Mouse (Mus musculus): ENCODE measurements around the gene Dnah7a. TPM values are rescaled to one million over a fixed set of nuclear protein-coding genes. Genes with fewer than 3 reads are reported as not detected.
"Not testable (repeated sequence)": the region's sequence is repeated elsewhere in the genome, so short reads cannot be mapped to it uniquely, and the experiment has no call there.

The Dnah7a gene
- total and polyA plus RNA-seq, 2 experiments, result not detected

- Histone ChIP-seq H3K36me3 (ENCODE audit: control insufficient read depth, insufficient read depth, low read length) (no peaks in the 10 kb centered on the region), H3K4me3 (ENCODE audit: insufficient read depth, low read depth, low read length) (no peak overlapping the region), H3K4me1 (ENCODE audit: control insufficient read depth, insufficient read depth, low read length) (no peaks in the 10 kb centered on the region), H3K9ac (ENCODE audit: low read depth, low read length) (no peak overlapping the region), H3K79me2 (ENCODE audit: control insufficient read depth, insufficient read depth, low read length) (no peaks in the 10 kb centered on the region), H3K27ac (replicated peaks; ENCODE audit: insufficient read depth, low read depth, low read length) (no peak overlapping the region), H3K27me3 (ENCODE audit: control insufficient read depth, insufficient read depth, low read length) (no peaks in the 10 kb centered on the region)
- no peak for DNase-seq (ENCODE audit: extremely low read depth, low read depth, low spot score)
- WGBS, result 7% methylated on average over 3 of the region's 3 CpGs
- TF ChIP-seq CTCF (IDR thresholded peaks at IDR 0.05; ENCODE audit: low read depth, low read length) (no peak), POLR2A (IDR thresholded peaks at IDR 0.05; ENCODE audit: extremely low read depth, insufficient read depth, low read length) (no peak)
Observed at GRCm38 (mm10) chr1:53405803-53406325, 300.7 kb downstream of the Dnah7a start.

- not testable (repeated sequence) for H3K79me2 ChIP-seq (ENCODE audit: control insufficient read depth, insufficient read depth, low read length); H3K4me3 ChIP-seq (ENCODE audit: insufficient read depth, low read depth, low read length); H3K27ac ChIP-seq (replicated peaks; ENCODE audit: insufficient read depth, low read depth, low read length); DNase-seq (ENCODE audit: extremely low read depth, low read depth, low spot score); H3K4me1 ChIP-seq (ENCODE audit: control insufficient read depth, insufficient read depth, low read length); H3K36me3 ChIP-seq (ENCODE audit: control insufficient read depth, insufficient read depth, low read length); H3K27me3 ChIP-seq (ENCODE audit: control insufficient read depth, insufficient read depth, low read length); H3K9ac ChIP-seq (ENCODE audit: low read depth, low read length)
- WGBS, result 45% methylated on average over 21 of the region's 21 CpGs
Observed at GRCm38 (mm10) chr1:53393936-53394760, 312.4 kb downstream of the Dnah7a start.

GRCm38 (mm10) chr1:53388762-53389161 is 317.8 kb downstream of the Dnah7a start:
- H3K79me2 ChIP-seq (ENCODE audit: control insufficient read depth, insufficient read depth, low read length), result no peaks in the 10 kb centered on the region
- H3K4me3 ChIP-seq (ENCODE audit: insufficient read depth, low read depth, low read length), result no peak overlapping the region
- no peaks in the 10 kb centered on the region for H3K36me3 ChIP-seq (ENCODE audit: control insufficient read depth, insufficient read depth, low read length)
- no peak overlapping the region for H3K9ac ChIP-seq (ENCODE audit: low read depth, low read length)
- no peaks in the 10 kb centered on the region for H3K27me3 ChIP-seq (ENCODE audit: control insufficient read depth, insufficient read depth, low read length)
- 96% methylated on average over 14 of the region's 14 CpGs for WGBS
- no peak overlapping the region for H3K27ac ChIP-seq (replicated peaks; ENCODE audit: insufficient read depth, low read depth, low read length)
- TF ChIP-seq POLR2A (IDR thresholded peaks at IDR 0.05; ENCODE audit: extremely low read depth, insufficient read depth, low read length) (no peak), CTCF (IDR thresholded peaks at IDR 0.05; ENCODE audit: low read depth, low read length) (no peak)
- no peak for DNase-seq (ENCODE audit: extremely low read depth, low read depth, low spot score)
- no peaks in the 10 kb centered on the region for H3K4me1 ChIP-seq (ENCODE audit: control insufficient read depth, insufficient read depth, low read length)

GRCm38 (mm10) chr1:53384085-53384688 is 322.4 kb downstream of the Dnah7a start:
- TF ChIP-seq CTCF (IDR thresholded peaks at IDR 0.05; ENCODE audit: low read depth, low read length) (no peak), POLR2A (IDR thresholded peaks at IDR 0.05; ENCODE audit: extremely low read depth, insufficient read depth, low read length) (no peak)
- Histone ChIP-seq H3K9ac (ENCODE audit: low read depth, low read length) (no peak overlapping the region), H3K27ac (replicated peaks; ENCODE audit: insufficient read depth, low read depth, low read length) (no peak overlapping the region), H3K4me1 (ENCODE audit: control insufficient read depth, insufficient read depth, low read length) (no peaks in the 10 kb centered on the region), H3K27me3 (ENCODE audit: control insufficient read depth, insufficient read depth, low read length) (no peaks in the 10 kb centered on the region), H3K36me3 (ENCODE audit: control insufficient read depth, insufficient read depth, low read length) (no peaks in the 10 kb centered on the region), H3K4me3 (ENCODE audit: insufficient read depth, low read depth, low read length) (no peak overlapping the region), H3K79me2 (ENCODE audit: control insufficient read depth, insufficient read depth, low read length) (no peaks in the 10 kb centered on the region)
- WGBS, result 75% methylated on average over 6 of the region's 6 CpGs
- no peak for DNase-seq (ENCODE audit: extremely low read depth, low read depth, low spot score)

GRCm38 (mm10) chr1:53377731-53378130 is 328.9 kb downstream of the Dnah7a start:
- DNase-seq (ENCODE audit: extremely low read depth, low read depth, low spot score), result no peak
- no peaks in the 10 kb centered on the region for H3K4me1 ChIP-seq (ENCODE audit: control insufficient read depth, insufficient read depth, low read length)
- TF ChIP-seq CTCF (IDR thresholded peaks at IDR 0.05; ENCODE audit: low read depth, low read length) (no peak), POLR2A (IDR thresholded peaks at IDR 0.05; ENCODE audit: extremely low read depth, insufficient read depth, low read length) (no peak)
- H3K27me3 ChIP-seq (ENCODE audit: control insufficient read depth, insufficient read depth, low read length), result no peaks in the 10 kb centered on the region
- no peak overlapping the region for H3K4me3 ChIP-seq (ENCODE audit: insufficient read depth, low read depth, low read length)
- no peak overlapping the region for H3K27ac ChIP-seq (replicated peaks; ENCODE audit: insufficient read depth, low read depth, low read length)
- no peaks in the 10 kb centered on the region for H3K79me2 ChIP-seq (ENCODE audit: control insufficient read depth, insufficient read depth, low read length)
- no peaks in the 10 kb centered on the region for H3K36me3 ChIP-seq (ENCODE audit: control insufficient read depth, insufficient read depth, low read length)
- WGBS, result 79% methylated on average over 3 of the region's 3 CpGs
- no peak overlapping the region for H3K9ac ChIP-seq (ENCODE audit: low read depth, low read length)

- DNase-seq (ENCODE audit: extremely low read depth, low read depth, low spot score); H3K79me2 ChIP-seq (ENCODE audit: control insufficient read depth, insufficient read depth, low read length); H3K36me3 ChIP-seq (ENCODE audit: control insufficient read depth, insufficient read depth, low read length); H3K4me1 ChIP-seq (ENCODE audit: control insufficient read depth, insufficient read depth, low read length); H3K27me3 ChIP-seq (ENCODE audit: control insufficient read depth, insufficient read depth, low read length); H3K4me3 ChIP-seq (ENCODE audit: insufficient read depth, low read depth, low read length); H3K9ac ChIP-seq (ENCODE audit: low read depth, low read length); H3K27ac ChIP-seq (replicated peaks; ENCODE audit: insufficient read depth, low read depth, low read length): not testable (repeated sequence)
- 88% methylated on average over 2 of the region's 2 CpGs for WGBS
Observed at GRCm38 (mm10) chr1:53375965-53376364, 330.6 kb downstream of the Dnah7a start.
